Mouse (Mus musculus): ENCODE data around the gene Uqcc1.

Gene Uqcc1

GRCm38 (mm10) chr2:155817301-155818245, 112.5 kb downstream of the Uqcc1 start:
- DNase-seq (ENCODE audit: low spot score in 2 of 2) = no peak

- DNase-seq (ENCODE audit: low spot score in 2 of 2) = no peak
Measured at GRCm38 (mm10) chr2:155816179-155816578, 113.9 kb downstream of the Uqcc1 start.

GRCm38 (mm10) chr2:155814829-155815228, 115.3 kb downstream of the Uqcc1 start:
- no peak for DNase-seq (ENCODE audit: low spot score in 2 of 2)

- no peak for DNase-seq (ENCODE audit: low spot score in 2 of 2)
Measured at GRCm38 (mm10) chr2:155812637-155813036, 117.5 kb downstream of the Uqcc1 start.

GRCm38 (mm10) chr2:155811821-155812396, 118.2 kb downstream of the Uqcc1 start:
- DNase-seq (ENCODE audit: low spot score in 2 of 2) = peak; percentile 74 to 92

GRCm38 (mm10) chr2:155809620-155810019, 120.5 kb downstream of the Uqcc1 start:
- no peak for DNase-seq (ENCODE audit: low spot score in 2 of 2)

GRCm38 (mm10) chr2:155807408-155807807, 122.7 kb downstream of the Uqcc1 start:
- no peak for DNase-seq (ENCODE audit: low spot score in 2 of 2)

GRCm38 (mm10) chr2:155806548-155806947, 123.6 kb downstream of the Uqcc1 start:
- DNase-seq (ENCODE audit: low spot score in 2 of 2) = no peak

- DNase-seq (ENCODE audit: low spot score in 2 of 2) = no peak
Measured at GRCm38 (mm10) chr2:155805925-155806255, 124.2 kb downstream of the Uqcc1 start.

- no peak for DNase-seq (ENCODE audit: low spot score in 2 of 2)
Measured at GRCm38 (mm10) chr2:155805231-155805924, 124.7 kb downstream of the Uqcc1 start.

- no peak for DNase-seq (ENCODE audit: low spot score in 2 of 2)
Measured at GRCm38 (mm10) chr2:155804053-155804452, 126.1 kb downstream of the Uqcc1 start.

- DNase-seq (ENCODE audit: low spot score in 2 of 2) = no peak
Measured at GRCm38 (mm10) chr2:155802761-155803160, 127.3 kb downstream of the Uqcc1 start.

GRCm38 (mm10) chr2:155798613-155799012, 131.5 kb downstream of the Uqcc1 start:
- DNase-seq (ENCODE audit: low spot score in 2 of 2) = no peak

All from spleen, postnatal 4 days (tissue).